Mouse (Mus musculus) erythroblast, adult 5-6 weeks (primary cell): ENCODE data around the gene Nfe2l2. TPM values are rescaled to one million over a fixed set of nuclear protein-coding genes. Genes with fewer than 3 reads are reported as not detected.
"Not testable (repeated sequence)": the region's sequence is repeated elsewhere in the genome, so short reads cannot be mapped to it uniquely, and the experiment has no call there.

Experiments used
- ATAC-seq: replicated peaks from 2 replicates; pipeline ENCODE4 v1.8.0; 2016; ENCODE audit warnings: moderate number of reproducible peaks, mild to moderate bottlenecking, moderate TSS enrichment, inconsistent platforms; ENCODE audit not compliant: poor library complexity, low FRiP score, severe bottlenecking
- total RNA-seq, 2 experiments: library from RNA; stranded (forward) in 1 of 2; stranded (reverse) in 1 of 2; fragments of 150-400 nt in 1 of 2; fragments of 200-764, 138-1000 nt in 1 of 2; gene quantifications; 2 replicates each; pipeline versions ENCODE4 v1.2.3 to v1.2.4; 2015 to 2017; ENCODE audit warnings: low replicate concordance in 2 of 2

Gene Nfe2l2
- total RNA-seq, 2 experiments from 2014 or later, result 34.6 to 91.5 TPM

DNA sequence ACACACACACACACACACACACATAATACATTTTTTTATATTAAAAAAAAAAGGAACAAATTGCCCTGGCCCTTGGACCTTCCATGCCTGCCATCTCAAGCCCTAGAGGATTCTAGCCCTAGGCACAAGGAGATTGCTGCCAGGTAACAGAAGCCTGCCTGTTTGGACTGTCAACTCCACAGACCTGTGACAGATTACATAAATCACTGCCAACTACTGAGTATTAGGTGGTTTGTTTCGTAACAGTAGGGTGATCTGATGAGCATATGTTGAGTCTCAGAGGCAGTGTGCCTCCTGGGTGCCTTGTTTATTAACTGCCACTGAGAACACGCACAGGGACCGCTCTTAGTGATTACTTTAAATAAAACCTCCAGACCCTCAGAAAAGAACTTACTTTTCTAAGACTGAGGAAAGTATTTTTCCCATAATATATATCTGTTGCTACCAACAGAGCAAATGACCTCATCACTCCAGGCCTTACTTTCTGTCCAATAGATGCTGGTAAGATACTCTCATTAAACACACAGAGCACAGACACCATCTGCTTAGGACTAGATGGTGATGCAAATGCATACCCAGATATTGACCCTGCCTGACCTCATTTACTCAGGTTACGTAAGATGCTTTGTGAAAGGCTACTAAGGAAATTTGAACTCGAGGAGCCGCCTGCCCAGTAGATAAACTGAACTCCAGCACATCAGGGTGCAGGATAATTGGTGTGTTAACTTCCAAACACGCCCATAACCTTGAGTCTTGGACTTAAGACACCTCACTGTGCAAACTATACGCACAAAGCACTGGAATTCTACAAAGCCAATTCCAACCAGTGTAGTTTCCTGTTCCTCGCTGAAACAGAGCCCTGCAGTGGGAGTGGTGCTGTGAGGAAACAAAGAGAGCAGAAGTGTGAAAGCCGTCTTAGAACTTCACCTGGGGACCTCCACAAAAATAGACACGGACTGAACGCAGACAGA is 11.9 kb upstream of the Nfe2l2 start:
- ATAC-seq, result no peak

DNA sequence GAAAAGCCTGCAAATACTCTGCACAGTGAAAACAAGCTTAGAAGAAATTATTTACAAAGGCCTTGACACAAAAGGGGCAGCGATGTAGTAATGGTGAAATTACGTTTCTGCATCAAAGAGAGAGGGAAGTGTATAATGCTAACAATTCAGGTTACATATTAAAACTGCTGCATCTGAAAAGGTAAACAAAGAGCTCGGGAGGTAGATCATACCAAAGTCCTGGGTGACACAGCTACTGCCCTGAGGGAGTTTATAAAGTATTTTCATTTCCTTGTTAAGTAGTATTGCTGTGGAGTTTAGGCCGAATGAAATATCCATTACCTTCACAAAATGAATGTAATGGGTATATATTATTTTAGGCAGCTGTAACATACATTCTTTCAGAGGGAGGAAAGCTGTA is 10.3 kb upstream of the Nfe2l2 start:
- no peak for ATAC-seq

GRCm38 (mm10) chr2:75713083-75713482 is 8.6 kb upstream of the Nfe2l2 start:
- no peak for ATAC-seq

DNA sequence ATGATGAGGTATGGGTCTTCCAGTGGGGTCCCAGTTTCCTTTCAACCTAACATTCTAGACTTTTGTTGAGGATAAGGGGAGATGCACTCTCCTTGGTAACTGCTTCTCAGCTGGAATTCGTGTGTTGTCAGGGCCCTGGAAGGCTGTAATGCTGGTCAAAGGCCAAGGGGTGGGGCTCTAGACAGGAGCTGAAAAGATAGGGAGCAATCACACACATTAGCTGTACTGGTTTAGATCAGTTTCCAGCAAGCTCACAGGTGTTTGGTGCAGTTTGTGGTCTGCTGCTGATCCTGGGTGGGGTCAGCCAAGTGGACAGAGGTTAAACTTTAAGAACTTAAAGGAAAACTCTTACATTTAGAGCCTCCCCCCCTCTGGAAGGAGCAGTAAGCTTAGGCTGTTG is 3.0 kb upstream of the Nfe2l2 start:
- no peak for ATAC-seq

- no peak for ATAC-seq
Measured at GRCm38 (mm10) chr2:75706435-75706834, 2.0 kb upstream of the Nfe2l2 start.

- no peak for ATAC-seq
Measured at GRCm38 (mm10) chr2:75705162-75705752, 816 bp upstream of the Nfe2l2 start.

DNA sequence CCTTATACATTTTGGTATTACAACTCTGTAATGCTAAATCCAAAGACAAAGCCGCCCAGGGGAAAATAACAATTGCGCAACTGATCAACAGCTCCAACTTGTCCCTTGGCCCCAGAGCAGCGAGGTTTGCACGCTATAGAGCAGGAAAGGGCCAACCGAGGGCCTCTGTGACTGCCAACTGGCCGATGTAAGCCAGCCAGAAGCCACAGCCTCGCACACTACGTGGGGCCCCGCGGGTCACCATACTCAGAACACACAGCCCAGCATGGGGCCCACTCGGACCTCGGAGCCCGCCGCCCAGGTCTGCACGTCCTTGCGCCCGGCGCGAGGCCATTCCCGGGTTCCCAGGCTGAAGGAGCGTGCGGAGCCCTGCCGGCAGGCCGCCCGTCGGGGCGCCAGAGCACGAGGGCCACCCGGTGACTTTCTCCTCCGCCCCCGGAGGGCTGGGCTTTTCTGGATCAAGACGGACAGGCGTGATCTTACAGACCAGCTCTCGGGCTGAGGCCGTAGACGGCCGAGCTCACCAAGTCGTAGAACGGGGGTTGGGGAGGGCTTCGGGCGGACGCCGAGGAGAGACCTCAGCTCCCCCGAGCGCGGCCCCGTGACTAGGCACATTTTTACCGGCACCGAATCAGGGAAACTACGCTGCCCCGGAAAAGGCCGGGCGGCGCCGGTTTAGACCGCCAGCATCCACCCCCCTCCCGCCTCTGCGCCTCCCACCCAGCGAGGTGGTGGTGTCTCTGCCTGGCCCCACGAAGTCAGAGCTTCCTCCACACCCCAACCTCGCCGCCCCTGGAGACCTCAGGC is 863 bp downstream of the Nfe2l2 start:
- peak; percentile 49 for ATAC-seq

DNA sequence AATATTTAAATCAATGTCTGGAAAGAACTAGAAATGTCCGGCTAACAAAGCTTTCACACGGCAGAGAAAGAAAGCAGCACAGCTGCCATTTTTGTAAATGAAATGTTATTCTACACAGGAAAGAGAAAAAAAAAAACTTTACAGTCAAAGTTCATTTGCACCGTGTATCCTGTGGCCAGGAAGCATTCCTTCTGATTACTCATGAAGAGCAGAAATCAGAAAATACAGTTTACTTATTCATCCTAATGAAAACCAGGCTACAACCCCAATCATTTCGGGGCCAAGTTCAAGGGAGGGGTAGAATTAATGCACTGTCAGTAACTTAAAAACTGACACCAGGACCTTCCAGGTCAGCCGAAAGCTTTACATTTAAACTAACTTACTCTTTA is 1.9 kb downstream of the Nfe2l2 start:
- no peak for ATAC-seq

DNA sequence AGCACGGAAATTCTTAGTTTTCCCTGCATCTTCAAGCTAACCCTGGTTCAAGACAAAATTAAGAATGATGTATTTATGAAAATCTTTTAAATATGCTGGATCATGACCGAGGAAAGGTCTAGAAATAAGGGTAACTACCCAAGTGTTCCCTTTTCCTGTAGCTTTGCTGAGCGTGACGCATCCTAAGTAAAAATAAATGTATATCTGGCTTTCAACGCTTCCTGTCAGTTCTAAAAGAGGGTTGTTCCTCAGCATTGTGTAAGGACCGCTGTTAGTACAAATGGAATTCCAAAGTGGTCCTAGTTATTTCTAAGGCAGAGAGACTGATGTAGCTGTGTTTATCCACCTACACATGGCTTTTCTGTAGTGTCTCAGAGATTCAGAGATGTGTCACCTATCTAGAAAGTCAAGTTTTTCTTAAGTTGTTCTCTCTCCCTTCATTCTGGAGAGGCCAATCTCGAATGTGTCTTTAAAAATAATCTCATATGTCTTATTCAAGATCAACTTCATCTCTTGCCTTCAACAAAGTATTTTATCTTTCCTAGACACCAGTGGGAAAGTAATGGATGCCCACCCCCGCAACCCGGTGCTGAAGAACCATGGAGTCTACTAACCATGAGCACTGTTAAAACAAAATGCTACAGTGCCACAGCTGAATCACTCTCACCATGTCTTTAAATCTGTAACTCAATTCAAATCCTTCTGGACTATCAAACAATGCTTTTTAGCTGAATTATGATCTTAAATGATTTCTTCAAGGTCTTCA is 2.4 kb downstream of the Nfe2l2 start:
- no peak for ATAC-seq

GRCm38 (mm10) chr2:75701207-75701606 is 3.2 kb downstream of the Nfe2l2 start:
- no peak for ATAC-seq

GRCm38 (mm10) chr2:75700543-75700942 is 3.9 kb downstream of the Nfe2l2 start:
- no peak for ATAC-seq

DNA sequence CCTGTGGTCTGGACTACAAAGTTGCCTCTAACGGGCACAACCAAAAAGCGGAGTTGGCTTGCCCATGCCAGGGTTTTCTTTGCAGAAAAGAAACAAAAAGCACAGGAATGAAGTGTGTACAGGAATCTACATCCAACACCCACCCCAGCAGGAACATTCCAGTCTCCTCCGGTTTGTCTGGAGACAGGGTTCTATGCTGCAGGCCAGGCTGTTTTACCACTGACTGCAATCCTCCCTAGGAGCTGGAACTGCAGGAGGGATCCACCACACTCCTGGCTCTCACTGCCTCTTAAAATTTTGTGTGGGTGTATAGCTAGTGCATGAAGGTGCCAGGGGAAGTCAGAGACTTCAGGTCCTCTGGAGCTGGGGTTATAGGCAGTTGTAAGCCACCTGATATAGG is 5.6 kb downstream of the Nfe2l2 start:
- ATAC-seq, result no peak

DNA sequence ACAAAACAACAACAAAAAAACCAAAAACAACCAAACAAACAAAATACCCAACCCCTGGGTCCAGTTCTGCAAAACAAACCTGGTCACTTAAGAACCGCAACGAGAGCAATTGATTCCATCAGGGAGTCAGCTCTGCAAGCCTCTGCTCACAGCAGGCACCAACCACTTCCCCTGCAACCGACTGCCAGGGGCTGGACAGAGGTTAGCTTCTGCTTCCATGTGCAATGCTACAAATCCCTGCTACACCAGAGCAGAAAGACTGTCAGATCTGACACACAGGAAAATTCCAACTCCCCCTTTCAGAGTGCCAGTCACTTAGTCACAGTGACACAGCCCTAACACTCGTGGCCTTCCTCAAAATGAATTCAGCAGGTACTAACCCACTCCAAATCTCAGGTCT is 6.4 kb downstream of the Nfe2l2 start:
- ATAC-seq, result no peak

DNA sequence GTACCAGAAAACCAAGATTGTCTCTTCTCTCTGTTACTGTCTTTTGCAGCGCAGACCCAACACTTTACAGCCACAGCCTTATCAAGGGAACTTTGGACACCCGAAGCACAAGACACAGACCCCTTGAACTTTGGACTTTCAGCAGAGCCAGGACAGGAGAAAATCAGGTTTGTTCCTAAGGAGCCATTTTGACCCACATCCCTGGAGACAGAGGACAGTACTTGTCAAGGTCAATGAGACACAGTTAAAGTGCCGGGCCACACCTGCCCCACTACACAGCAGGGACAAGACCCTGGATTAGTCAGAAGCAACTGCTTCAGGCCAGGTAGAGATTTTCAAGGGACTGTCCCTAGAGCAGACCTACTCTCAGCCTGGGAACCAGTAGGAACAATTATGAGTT is 7.2 kb downstream of the Nfe2l2 start:
- no peak for ATAC-seq

GRCm38 (mm10) chr2:75696371-75696770 is 8.1 kb downstream of the Nfe2l2 start:
- no peak for ATAC-seq

DNA sequence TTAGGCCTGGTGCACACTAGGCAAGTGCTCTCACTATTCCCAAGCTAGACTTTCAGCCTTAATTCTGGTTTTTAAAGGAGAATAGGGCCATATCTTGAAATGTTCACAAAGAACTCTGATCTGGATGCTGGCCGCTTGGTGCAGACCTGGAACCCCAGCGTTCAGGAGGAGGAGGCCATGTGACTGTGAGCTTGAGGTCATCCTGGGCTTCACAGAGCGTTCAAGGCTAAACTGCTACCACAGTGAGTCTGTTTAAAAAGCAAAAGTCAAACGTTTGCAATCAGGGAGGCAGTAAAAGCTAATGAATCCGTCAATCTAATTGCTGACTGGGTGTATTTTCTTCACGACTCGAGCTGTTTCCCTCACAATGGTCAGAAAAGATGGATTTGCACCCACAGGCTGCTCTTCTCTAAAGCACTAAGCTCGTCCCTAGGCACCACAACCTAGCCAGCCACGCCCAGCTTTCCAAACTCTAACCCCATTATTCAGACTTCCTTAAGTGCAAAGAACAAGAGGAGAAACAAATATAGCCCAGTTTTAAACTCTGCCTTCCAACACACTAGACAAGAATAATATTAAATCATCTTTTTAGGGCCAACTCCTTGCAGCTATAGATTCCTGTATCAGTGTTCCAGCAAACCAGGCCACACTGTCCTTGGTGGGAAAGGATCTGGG is 8.6 kb downstream of the Nfe2l2 start:
- no peak for ATAC-seq

- not testable (repeated sequence) for ATAC-seq
Measured at GRCm38 (mm10) chr2:75694926-75695325, 9.5 kb downstream of the Nfe2l2 start.

- no peak for ATAC-seq
Measured at GRCm38 (mm10) chr2:75692369-75692768, 12.1 kb downstream of the Nfe2l2 start.

DNA sequence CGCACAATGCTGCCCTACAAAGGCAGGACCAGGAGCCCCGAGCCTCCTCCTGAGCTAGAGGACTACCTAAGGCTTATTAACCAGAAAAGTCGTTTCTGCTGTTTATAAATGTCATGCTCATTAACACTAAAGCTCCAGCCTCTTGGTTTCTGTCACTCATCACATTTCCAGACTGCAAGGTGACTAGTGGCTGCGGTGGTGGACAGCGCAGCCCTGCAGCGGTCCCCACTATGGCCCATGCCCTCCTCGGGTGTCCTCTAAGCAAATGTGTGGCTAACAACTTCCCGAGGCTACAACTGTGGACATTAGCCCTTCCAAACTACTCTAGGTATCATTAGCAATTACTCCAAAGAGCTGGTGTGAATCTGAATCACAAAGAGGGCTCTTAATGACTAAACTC is 13.1 kb downstream of the Nfe2l2 start:
- ATAC-seq, result no peak
